Mouse (Mus musculus) liver, embryonic 13.5 days (tissue): ENCODE data around the gene Zfp764. TPM values are rescaled to one million over a fixed set of nuclear protein-coding genes. Genes with fewer than 3 reads are reported as not detected.
"Not testable (repeated sequence)": the region's sequence is repeated elsewhere in the genome, so short reads cannot be mapped to it uniquely, and the experiment has no call there.

Experiments used
- ATAC-seq: fragments of 200-750 bp; cut with Nextera tagmentation; 2 replicates; pipeline ENCODE4 v1.8.0; 2017; ENCODE audit warnings: low read depth, mild to moderate bottlenecking, moderate number of reproducible peaks, moderate library complexity
- DNase-seq: peaks from one replicate; pipeline ENCODE4 v3.0.0; 2022
- H3K27ac ChIP-seq: fragments of 300-500 bp; sonication (generic); 2 replicates; pipeline ENCODE4 v1.5.1; 2015; ENCODE audit warnings: moderate library complexity, mild to moderate bottlenecking, inconsistent platforms
- H3K27me3 ChIP-seq: fragments of 300-500 bp; sonication (generic); 2 replicates; pipeline ENCODE4 v1.6.1; 2015; ENCODE audit warnings: mild to moderate bottlenecking, inconsistent platforms
- H3K36me3 ChIP-seq: fragments of 300-500 bp; sonication (generic); 2 replicates; pipeline ENCODE4 v1.6.1; 2015; ENCODE audit warnings: mild to moderate bottlenecking, inconsistent platforms
- H3K4me1 ChIP-seq: fragments of 300-500 bp; sonication (generic); replicated peaks from 2 replicates; pipeline ENCODE4 v1.6.1; 2015; ENCODE audit warnings: inconsistent platforms
- H3K4me2 ChIP-seq: fragments of 300-500 bp; sonication (generic); 2 replicates; pipeline ENCODE4 v1.6.1; 2015; ENCODE audit warnings: inconsistent platforms, mild to moderate bottlenecking, moderate library complexity
- H3K4me3 ChIP-seq: fragments of 300-500 bp; sonication (generic); replicated peaks from 2 replicates; pipeline ENCODE4 v1.5.1; 2015; ENCODE audit warnings: mild to moderate bottlenecking, inconsistent platforms
- H3K9ac ChIP-seq: fragments of 300-500 bp; sonication (generic); 2 replicates; pipeline ENCODE4 v1.6.1; 2015; ENCODE audit warnings: mild to moderate bottlenecking, inconsistent platforms
- H3K9me3 ChIP-seq: fragments of 300-500 bp; sonication (generic); replicated peaks from 2 replicates; pipeline ENCODE4 v1.6.1; 2016; ENCODE audit warnings: inconsistent platforms
- WGBS: fragments of 180-500 bp; shearing (Covaris S2); methylation state at CpG from one replicate; pipeline ENCODE4 v1.1.7; 2015; ENCODE audit not compliant: insufficient replicate concordance; 5-methylcytosine and 5-hydroxymethylcytosine counted together
- polyA plus RNA-seq: library from polyadenylated mRNA; unstranded; fragments of >200 nt; fragmentation: Nextera tagmentation; extraction: Ambion mirVana; gene quantifications from 2 replicates; pipeline ENCODE4 v1.2.1, GENCODE M21; 2015

Zfp764 gene
- polyA plus RNA-seq, 1 experiment from 2014 or later: 1.1 TPM

GRCm38 (mm10) chr7:127422247-127422646 lies 15.6 kb upstream of the Zfp764 start:
- peak overlapping the region; percentile 97 for H3K4me2 ChIP-seq
- no peaks in the 10 kb centered on the region for H3K9me3 ChIP-seq
- peak overlapping the region; percentile 88 for H3K9ac ChIP-seq
- H3K4me1 ChIP-seq: peaks cover 26% of the 10 kb centered on the region
- 2% methylated on average over 15 of the region's 15 CpGs for WGBS
- H3K27me3 ChIP-seq: peaks cover 9% of the 10 kb centered on the region
- peak; percentile 36 for DNase-seq
- H3K4me3 ChIP-seq: peak overlapping the region; percentile 83
- peak overlapping the region; percentile 41 for H3K27ac ChIP-seq
- H3K36me3 ChIP-seq: peaks cover 10% of the 10 kb centered on the region
- peak; percentile 60 for ATAC-seq

GRCm38 (mm10) chr7:127421388-127422191 lies 15.0 kb upstream of the Zfp764 start, which contains the start of gene Zfp688:
TSS of gene Zfp688 (minus strand) at chr7:127422068.
- Histone ChIP-seq H3K9ac (peak within 1 kb of the TSS; percentile 88), H3K9me3 (no peaks in the 10 kb centered on the region), H3K4me1 (peaks cover 26% of the 10 kb centered on the region), H3K4me3 (peak within 1 kb of the TSS; percentile 83), H3K27ac (peak within 1 kb of the TSS; percentile 74), H3K27me3 (peaks cover 9% of the 10 kb centered on the region), H3K4me2 (peak within 1 kb of the TSS; percentile 97), H3K36me3 (peaks cover 10% of the 10 kb centered on the region)
- 1% methylated on average over 48 of the region's 48 CpGs for WGBS
- ATAC-seq (peak; percentile 95), DNase-seq (peak; percentile 91)

- H3K27ac ChIP-seq: no peak overlapping the region
- 42% methylated on average over 2 of the region's 2 CpGs for WGBS
- DNase-seq: no peak
- H3K9me3 ChIP-seq: no peaks in the 10 kb centered on the region
- H3K27me3 ChIP-seq: no peaks in the 10 kb centered on the region
- H3K4me2 ChIP-seq: no peak overlapping the region
- peak; percentile 41 for ATAC-seq
- H3K9ac ChIP-seq: no peak overlapping the region
- H3K36me3 ChIP-seq: no peaks in the 10 kb centered on the region
- H3K4me1 ChIP-seq: peaks cover 7% of the 10 kb centered on the region
- no peak overlapping the region for H3K4me3 ChIP-seq
Measured at GRCm38 (mm10) chr7:127411418-127411817, 4.8 kb upstream of the Zfp764 start.

- 82% methylated on average over 6 of the region's 6 CpGs for WGBS
- ATAC-seq: not testable (repeated sequence)
Measured at GRCm38 (mm10) chr7:127404101-127404500, 2.5 kb downstream of the Zfp764 start.

GRCm38 (mm10) chr7:127402980-127403379 lies 3.6 kb downstream of the Zfp764 start:
- no peaks in the 10 kb centered on the region; the same call in 1 of the 2 replicates for H3K9me3 ChIP-seq
- 0 out of 2 replicates have a peak, but pooled peaks cover 4% of the 10 kb centered on the region for H3K36me3 ChIP-seq
- 29% methylated on average over 2 of the region's 2 CpGs for WGBS
- ATAC-seq (no peak), DNase-seq (no peak)
- H3K4me2 ChIP-seq: no peak overlapping the region
- H3K27me3 ChIP-seq: 0 out of 2 replicates have a peak, but pooled peaks cover 2% of the 10 kb centered on the region
- H3K4me1 ChIP-seq: peaks cover 28% of the 10 kb centered on the region
- H3K9ac ChIP-seq: no peak overlapping the region
- no peak overlapping the region for H3K4me3 ChIP-seq
- H3K27ac ChIP-seq: no peak overlapping the region

More at GRCm38 (mm10) chr7:127404101-127404500, 2.5 kb downstream of the Zfp764 start:
- H3K9me3 ChIP-seq, H3K36me3 ChIP-seq, H3K4me3 ChIP-seq, H3K27ac ChIP-seq, DNase-seq, H3K27me3 ChIP-seq, H3K9ac ChIP-seq, H3K4me2 ChIP-seq: not testable (repeated sequence)
- peaks cover 28% of the 10 kb centered on the region for H3K4me1 ChIP-seq

GRCm38 (mm10) chr7:127400355-127400754 lies 6.3 kb downstream of the Zfp764 start:
- Histone ChIP-seq H3K27ac (no peak overlapping the region), H3K9me3 (no peaks in the 10 kb centered on the region; the same call in 1 of the 2 replicates), H3K27me3 (peaks cover 13% of the 10 kb centered on the region), H3K4me3 (no peak overlapping the region), H3K4me2 (no peak overlapping the region), H3K9ac (no peak overlapping the region), H3K36me3 (0 out of 2 replicates have a peak, but pooled peaks cover 4% of the 10 kb centered on the region), H3K4me1 (peaks cover 16% of the 10 kb centered on the region)
- WGBS: 43% methylated on average over 3 of the region's 3 CpGs
- DNase-seq: no peak
- no peak for ATAC-seq

GRCm38 (mm10) chr7:127393944-127394333 lies 12.7 kb downstream of the Zfp764 start:
- no peaks in the 10 kb centered on the region for H3K9me3 ChIP-seq
- H3K27ac ChIP-seq: peak overlapping the region; percentile 48; the same call in 1 of the 2 replicates
- H3K27me3 ChIP-seq: peaks cover 11% of the 10 kb centered on the region
- H3K4me3 ChIP-seq: peak overlapping the region; percentile 71
- peaks cover 12% of the 10 kb centered on the region for H3K36me3 ChIP-seq
- H3K4me2 ChIP-seq: peak overlapping the region; percentile 89
- H3K4me1 ChIP-seq: peaks cover 21% of the 10 kb centered on the region
- no peak for ATAC-seq
- H3K9ac ChIP-seq: peak overlapping the region; percentile 64
- WGBS: 18% methylated on average over 7 of the region's 7 CpGs
- DNase-seq: no peak

GRCm38 (mm10) chr7:127393157-127393943 lies 13.3 kb downstream of the Zfp764 start, which contains the start of gene E430018J23Rik:
TSS of gene E430018J23Rik (minus strand) at chr7:127393629.
- DNase-seq: peak; percentile 95
- H3K4me2 ChIP-seq: peak within 1 kb of the TSS; percentile 89
- peaks cover 21% of the 10 kb centered on the region for H3K4me1 ChIP-seq
- H3K9me3 ChIP-seq: no peaks in the 10 kb centered on the region
- peak within 1 kb of the TSS; percentile 78 for H3K27ac ChIP-seq
- under 1% methylated on average over 45 of the region's 45 CpGs for WGBS
- H3K4me3 ChIP-seq: peak within 1 kb of the TSS; percentile 71
- peak within 1 kb of the TSS; percentile 83 for H3K9ac ChIP-seq
- peaks cover 12% of the 10 kb centered on the region for H3K36me3 ChIP-seq
- ATAC-seq: peak; percentile 87
- H3K27me3 ChIP-seq: peaks cover 11% of the 10 kb centered on the region

- Histone ChIP-seq H3K4me2 (peak overlapping the region; percentile 89), H3K27me3 (peaks cover 5% of the 10 kb centered on the region; the same call in 1 of the 2 replicates)
- ATAC-seq: no peak
Measured at GRCm38 (mm10) chr7:127392251-127392824, 14.3 kb downstream of the Zfp764 start.

GRCm38 (mm10) chr7:127391538-127391937 lies 15.1 kb downstream of the Zfp764 start:
- ATAC-seq: no peak

More at GRCm38 (mm10) chr7:127392251-127392824, 14.3 kb downstream of the Zfp764 start:
- peak overlapping the region; percentile 71 for H3K4me3 ChIP-seq
- H3K9me3 ChIP-seq: no peaks in the 10 kb centered on the region
- 62% methylated on average over 8 of the region's 8 CpGs for WGBS
- no peak for DNase-seq
- peaks cover 21% of the 10 kb centered on the region for H3K4me1 ChIP-seq
- no peak overlapping the region for H3K27ac ChIP-seq
- H3K36me3 ChIP-seq: peaks cover 12% of the 10 kb centered on the region
- peak overlapping the region; percentile 83 for H3K9ac ChIP-seq

More at GRCm38 (mm10) chr7:127391538-127391937, 15.1 kb downstream of the Zfp764 start:
- peaks cover 12% of the 10 kb centered on the region for H3K36me3 ChIP-seq
- H3K4me2 ChIP-seq: no peak overlapping the region
- no peak overlapping the region for H3K9ac ChIP-seq
- no peak overlapping the region for H3K4me3 ChIP-seq
- peaks cover under 1% of the 10 kb centered on the region; the same call in 1 of the 2 replicates for H3K27me3 ChIP-seq
- H3K27ac ChIP-seq: no peak overlapping the region
- no peak for DNase-seq
- H3K9me3 ChIP-seq: no peaks in the 10 kb centered on the region
- peaks cover 22% of the 10 kb centered on the region for H3K4me1 ChIP-seq
- WGBS: 87% methylated on average over 16 of the region's 16 CpGs
